Mouse (Mus musculus) myocyte (in vitro differentiated cells): ENCODE results near the gene 1700012B07Rik. TPM values are rescaled to one million over a fixed set of nuclear protein-coding genes. Genes with fewer than 3 reads are reported as not detected.

Experiments
- H3K27me3 ChIP-seq: one replicate; pipeline ENCODE4 v1.6.1; 2011; ENCODE audit not compliant: control insufficient read depth, insufficient read depth, insufficient read length
- H3K36me3 ChIP-seq: one replicate; pipeline ENCODE4 v1.6.1; 2011; ENCODE audit not compliant: control insufficient read depth, insufficient read depth
- H3K4me2 ChIP-seq: one replicate; pipeline ENCODE4 v1.6.1; 2011; ENCODE audit warnings: low read depth, control low read depth
- H3K4me3 ChIP-seq: one replicate; pipeline ENCODE4 v1.5.1; 2011; ENCODE audit warnings: mild to moderate bottlenecking, control low read depth, moderate library complexity
- H3K79me2 ChIP-seq: one replicate; pipeline ENCODE4 v1.6.1; 2011; ENCODE audit not compliant: control insufficient read depth, insufficient read depth
- H3ac ChIP-seq: one replicate; pipeline ENCODE4 v1.6.1; 2011; ENCODE audit not compliant: control insufficient read depth, insufficient read length
- CEBPB ChIP-seq: IDR thresholded peaks from 2 replicates; pipeline ENCODE4 v1.6.1; 2011; ENCODE audit warnings: mild to moderate bottlenecking, moderate library complexity; ENCODE audit not compliant: poor library complexity, insufficient read depth, severe bottlenecking
- E2F4 ChIP-seq: IDR thresholded peaks from one replicate; pipeline ENCODE4 v1.6.1; 2011; ENCODE audit warnings: mild to moderate bottlenecking, control low read depth, moderate library complexity; ENCODE audit not compliant: insufficient read depth
- MAX ChIP-seq: IDR thresholded peaks from one replicate; pipeline ENCODE4 v1.6.1; 2011; ENCODE audit warnings: low read depth, mild to moderate bottlenecking, control low read depth
- MYOD1 ChIP-seq, 3 experiments: IDR thresholded peaks; one replicate each; pipeline ENCODE4 v1.6.1; 2011; ENCODE audit warnings: control low read depth in 2 of 3, low read depth in 2 of 3, mild to moderate bottlenecking in 2 of 3, moderate library complexity in 1 of 3; ENCODE audit not compliant: insufficient read length in 2 of 3, control insufficient read depth in 1 of 3
- MYOG ChIP-seq, 3 experiments: IDR thresholded peaks; one replicate each; pipeline ENCODE4 v1.6.1; 2011; ENCODE audit warnings: control low read depth in 2 of 3, low read depth in 2 of 3, mild to moderate bottlenecking in 2 of 3; ENCODE audit not compliant: insufficient read length in 2 of 3, control insufficient read depth in 1 of 3, insufficient read depth in 1 of 3
- POLR2A ChIP-seq: IDR thresholded peaks from one replicate; pipeline ENCODE4 v1.6.1; 2011; ENCODE audit warnings: low read depth, mild to moderate bottlenecking, control low read depth, moderate library complexity; ENCODE audit not compliant: insufficient read length
- POLR2AphosphoS2 ChIP-seq: IDR thresholded peaks from one replicate; pipeline ENCODE4 v1.6.1; 2011; ENCODE audit warnings: low read depth, control low read depth; ENCODE audit not compliant: insufficient read length
- REST ChIP-seq: IDR thresholded peaks from one replicate; pipeline ENCODE4 v1.6.1; 2011; ENCODE audit warnings: mild to moderate bottlenecking, control low read depth, moderate library complexity; ENCODE audit not compliant: insufficient read depth, insufficient read length
- SRF ChIP-seq: IDR thresholded peaks from one replicate; pipeline ENCODE4 v1.6.1; 2011; ENCODE audit warnings: low read depth; ENCODE audit not compliant: control insufficient read depth, insufficient read length
- TCF12 ChIP-seq: IDR thresholded peaks from one replicate; pipeline ENCODE4 v1.6.1; 2011; ENCODE audit warnings: mild to moderate bottlenecking, control low read depth; ENCODE audit not compliant: poor library complexity, insufficient read depth, severe bottlenecking
- TCF3 ChIP-seq: IDR thresholded peaks from one replicate; pipeline ENCODE4 v1.6.1; 2011; ENCODE audit warnings: low read depth, control low read depth; ENCODE audit not compliant: insufficient read length
- USF1 ChIP-seq: IDR thresholded peaks from one replicate; pipeline ENCODE4 v1.6.1; 2011; ENCODE audit warnings: low read depth, mild to moderate bottlenecking, control low read depth, moderate library complexity
- polyA plus RNA-seq: library from polyadenylated mRNA; unstranded; fragments of >200 nt; fragmentation: generic; extraction: Trizol; gene quantifications from one replicate; pipeline ENCODE4 v1.2.1, GENCODE M21; 2012; ENCODE audit warnings: missing spikeins

Gene 1700012B07Rik
- polyA plus RNA-seq, 1 experiment: 0.19 TPM

DNA sequence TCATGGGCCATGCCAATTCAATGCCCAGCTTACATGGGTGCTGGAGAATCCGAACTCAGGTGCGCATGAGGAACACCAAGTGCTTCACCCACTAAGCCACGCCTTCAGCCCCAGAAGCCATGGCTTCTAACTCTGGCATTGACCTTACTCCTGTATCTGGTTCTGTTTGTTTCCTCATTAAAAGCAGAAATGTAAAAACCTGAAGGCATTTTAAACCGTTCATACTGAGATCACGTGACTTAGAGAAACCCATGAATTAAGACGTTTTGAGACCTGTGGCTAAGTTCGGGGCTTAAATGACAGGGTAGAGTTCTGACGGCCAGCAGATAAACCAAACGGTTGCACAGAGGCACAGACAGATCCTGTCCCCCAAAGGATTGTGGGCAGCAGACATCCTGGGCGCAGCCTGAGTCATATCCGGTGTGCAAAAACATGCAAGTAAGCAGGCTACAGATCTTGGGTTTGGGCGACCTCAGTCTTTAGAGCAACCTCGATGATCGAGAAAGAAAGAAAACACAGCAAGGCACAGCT lies 32.2 kb upstream of the 1700012B07Rik start:
- no peaks in the 10 kb centered on the region for H3K27me3 ChIP-seq
- H3K79me2 ChIP-seq: no peaks in the 10 kb centered on the region
- peak overlapping the region; percentile 75 for H3K4me2 ChIP-seq
- TF ChIP-seq POLR2AphosphoS2: peak; percentile 46
- TF ChIP-seq POLR2A: peak; percentile 18
- TF ChIP-seq CEBPB: peak; percentile 45; the same call in 1 of the 2 replicates
- TF ChIP-seq SRF: no peak
- TF ChIP-seq REST: no peak
- TF ChIP-seq USF1: peak; percentile 95
- TF ChIP-seq TCF3: no peak
- TF ChIP-seq TCF12: peak; percentile 18
- TF ChIP-seq E2F4: no peak
- no peak for TF ChIP-seq MAX
- TF ChIP-seq MYOD1 (IDR thresholded peaks at IDR 0.05; ENCODE audit: control insufficient read depth in 1 of 3, insufficient read length in 2 of 3, low read depth in 2 of 3): peak in 1 of 3 experiments; percentile 32
- no peak for TF ChIP-seq MYOG (IDR thresholded peaks at IDR 0.05; ENCODE audit: control insufficient read depth in 1 of 3, insufficient read depth in 1 of 3, insufficient read length in 2 of 3, low read depth in 2 of 3)
- no peak overlapping the region for H3ac ChIP-seq
- H3K36me3 ChIP-seq: no peaks in the 10 kb centered on the region
- H3K4me3 ChIP-seq: peak overlapping the region; percentile 1

DNA sequence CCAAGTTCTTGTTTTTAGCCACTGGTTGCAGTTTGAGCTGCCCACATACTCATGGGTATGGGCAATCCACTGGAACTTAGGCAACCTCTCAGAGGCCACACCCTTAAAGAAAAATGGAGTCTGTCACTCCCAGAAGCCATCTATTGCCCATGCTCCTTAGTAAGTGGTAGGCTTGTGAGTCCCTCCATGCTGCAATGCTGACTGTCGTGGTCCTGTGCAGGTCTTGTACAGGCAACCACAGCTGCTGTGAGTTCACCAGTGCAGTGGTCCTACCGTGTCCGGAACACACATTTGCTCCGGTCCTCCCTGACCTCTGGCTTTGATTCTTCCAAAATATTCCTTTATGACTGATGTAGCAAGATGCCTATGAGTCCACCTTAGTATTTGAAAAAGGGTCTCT lies 31.6 kb upstream of the 1700012B07Rik start:
- peak overlapping the region; percentile 1 for H3K4me3 ChIP-seq
- H3K79me2 ChIP-seq: no peaks in the 10 kb centered on the region
- peak overlapping the region; percentile 75 for H3K4me2 ChIP-seq
- no peaks in the 10 kb centered on the region for H3K36me3 ChIP-seq
- TF ChIP-seq POLR2AphosphoS2 (no peak), CEBPB (no peak), MAX (no peak), TCF12 (no peak), MYOD1 (IDR thresholded peaks at IDR 0.05; ENCODE audit: control insufficient read depth in 1 of 3, insufficient read length in 2 of 3, low read depth in 2 of 3) (peak in 1 of 3 experiments; percentile 17), MYOG (IDR thresholded peaks at IDR 0.05; ENCODE audit: control insufficient read depth in 1 of 3, insufficient read depth in 1 of 3, insufficient read length in 2 of 3, low read depth in 2 of 3) (no peak), E2F4 (no peak), TCF3 (no peak), POLR2A (peak; percentile 25), REST (no peak), USF1 (no peak), SRF (no peak)
- H3ac ChIP-seq: no peak overlapping the region
- H3K27me3 ChIP-seq: no peaks in the 10 kb centered on the region

DNA sequence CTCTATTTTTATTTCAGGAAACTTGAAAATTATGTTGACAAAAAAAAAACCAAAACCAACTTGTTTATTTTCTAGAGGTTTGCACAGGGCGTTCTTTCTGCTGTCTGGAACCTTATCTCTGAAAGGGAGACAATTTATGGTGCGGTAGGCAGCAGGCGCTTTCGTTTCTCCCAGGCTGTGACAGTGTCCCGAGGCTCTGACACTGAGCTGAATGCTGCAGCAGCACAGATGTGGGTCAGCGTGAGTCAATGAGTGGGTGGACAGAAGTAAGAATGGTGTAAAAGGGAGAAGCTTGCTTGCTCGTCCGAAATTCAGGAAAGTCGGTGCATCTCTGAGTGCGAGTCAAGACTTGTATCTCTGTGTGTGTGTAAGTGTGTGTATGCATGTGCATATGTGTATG lies 29.2 kb upstream of the 1700012B07Rik start:
- H3K36me3 ChIP-seq: no peaks in the 10 kb centered on the region
- no peak for TF ChIP-seq CEBPB
- TF ChIP-seq MYOD1 (IDR thresholded peaks at IDR 0.05; ENCODE audit: control insufficient read depth in 1 of 3, insufficient read length in 2 of 3, low read depth in 2 of 3): peak in 2 of 3 experiments; percentile 15 to 18
- TF ChIP-seq TCF12: peak; percentile 17
- H3K79me2 ChIP-seq: no peaks in the 10 kb centered on the region
- no peaks in the 10 kb centered on the region for H3K27me3 ChIP-seq
- H3ac ChIP-seq: no peak overlapping the region
- no peak overlapping the region for H3K4me3 ChIP-seq
- H3K4me2 ChIP-seq: peak overlapping the region; percentile 52

DNA sequence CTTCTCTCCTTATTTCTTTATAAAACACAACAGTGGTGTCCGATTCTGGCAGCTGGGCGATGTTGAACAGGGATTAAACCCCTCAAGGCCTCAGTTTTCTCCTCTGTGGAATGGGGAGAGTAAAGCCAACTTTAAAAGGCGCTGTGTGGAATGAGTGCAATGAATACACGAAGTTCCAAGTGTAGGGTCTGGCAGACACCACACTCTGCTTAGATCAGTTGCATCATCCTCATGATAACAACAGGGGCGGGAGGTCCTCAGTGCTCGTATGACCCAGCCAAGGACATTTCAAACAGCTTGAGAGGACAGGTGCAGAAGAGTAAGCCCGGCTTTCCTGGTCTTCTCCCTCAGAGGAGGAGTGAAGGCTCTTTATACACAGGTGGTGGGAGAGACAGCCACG lies 26.2 kb upstream of the 1700012B07Rik start:
- no peak for TF ChIP-seq REST
- 0 out of 2 replicates have a peak, but pooled peaks have one; percentile 4 for TF ChIP-seq CEBPB
- TF ChIP-seq SRF: no peak
- TF ChIP-seq TCF12: no peak
- no peak for TF ChIP-seq MAX
- TF ChIP-seq POLR2A: no peak
- no peak for TF ChIP-seq POLR2AphosphoS2
- TF ChIP-seq E2F4: no peak
- TF ChIP-seq MYOG (IDR thresholded peaks at IDR 0.05; ENCODE audit: control insufficient read depth in 1 of 3, insufficient read depth in 1 of 3, insufficient read length in 2 of 3, low read depth in 2 of 3): no peak
- peak in 1 of 3 experiments; percentile 7 for TF ChIP-seq MYOD1 (IDR thresholded peaks at IDR 0.05; ENCODE audit: control insufficient read depth in 1 of 3, insufficient read length in 2 of 3, low read depth in 2 of 3)
- TF ChIP-seq USF1: no peak
- Histone ChIP-seq H3ac (no peak overlapping the region), H3K4me2 (no peak overlapping the region)

More for the DNA sequence above, 26.2 kb upstream of the 1700012B07Rik start:
- no peaks in the 10 kb centered on the region for H3K79me2 ChIP-seq
- H3K36me3 ChIP-seq: no peaks in the 10 kb centered on the region
- no peaks in the 10 kb centered on the region for H3K27me3 ChIP-seq
- no peak overlapping the region for H3K4me3 ChIP-seq
